Mouse (Mus musculus): Measurements from ENCODE around the gene Evi5.

DNA sequence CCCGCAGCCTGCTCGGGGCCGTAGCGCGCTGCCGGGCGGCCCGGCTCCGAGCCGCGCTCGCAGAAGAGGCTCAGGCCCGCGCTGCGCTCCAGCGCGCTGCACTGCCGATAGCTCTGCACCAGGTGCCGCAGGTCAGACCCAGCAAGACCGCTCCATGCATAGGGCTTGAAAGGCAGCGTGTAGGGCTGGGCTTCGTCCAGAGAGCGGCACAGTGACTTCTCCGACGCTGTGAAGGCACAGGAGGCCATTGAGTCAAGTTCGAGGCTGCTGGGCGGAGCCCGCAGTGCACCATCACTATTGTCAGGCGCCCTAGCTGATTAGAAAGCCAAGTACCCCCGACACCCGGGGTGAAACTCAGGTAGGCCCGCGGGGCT lies 153.3 kb downstream of the Evi5 start:
- no peak for TF ChIP-seq CTCF (IDR thresholded peaks at IDR 0.05; ENCODE audit: borderline replicate concordance, insufficient read depth, low read depth, low read length)
- TF ChIP-seq POLR2A (IDR thresholded peaks at IDR 0.05; ENCODE audit: borderline replicate concordance, insufficient read depth, low read length): no peak
